Mouse (Mus musculus): ENCODE measurements around the gene Nav2. TPM values are rescaled to one million over a fixed set of nuclear protein-coding genes. Genes with fewer than 3 reads are reported as not detected.

The Nav2 gene
- polyA plus RNA-seq, 1 experiment from 2014 or later, result 23.0 TPM

GRCm38 (mm10) chr7:49241229-49241751 is 332.8 kb downstream of the Nav2 start:
- no peak overlapping the region for H3K4me3 ChIP-seq
- H3K4me2 ChIP-seq (replicated peaks), result no peak overlapping the region
- no peak for ATAC-seq (ENCODE audit: low FRiP score, low read depth)
- no peak overlapping the region for H3K9ac ChIP-seq (replicated peaks)
- peaks cover 8% of the 10 kb centered on the region; the same call in 1 of the 2 replicates for H3K27me3 ChIP-seq
- 71% methylated on average over 3 of the region's 3 CpGs for WGBS
- H3K36me3 ChIP-seq, result no peaks in the 10 kb centered on the region
- H3K27ac ChIP-seq (replicated peaks), result no peak overlapping the region
- no peaks in the 10 kb centered on the region for H3K9me3 ChIP-seq
- peaks cover 8% of the 10 kb centered on the region for H3K4me1 ChIP-seq

- Histone ChIP-seq H3K4me1 (peaks cover 18% of the 10 kb centered on the region), H3K27ac (replicated peaks) (no peak overlapping the region), H3K4me2 (replicated peaks) (no peak overlapping the region), H3K9ac (replicated peaks) (no peak overlapping the region), H3K36me3 (no peaks in the 10 kb centered on the region), H3K9me3 (no peaks in the 10 kb centered on the region), H3K27me3 (peaks cover 18% of the 10 kb centered on the region), H3K4me3 (no peak overlapping the region)
- no peak for ATAC-seq (ENCODE audit: low FRiP score, low read depth)
- 57% methylated on average over 5 of the region's 5 CpGs for WGBS
Observed at GRCm38 (mm10) chr7:49242261-49242660, 333.7 kb downstream of the Nav2 start.

DNA sequence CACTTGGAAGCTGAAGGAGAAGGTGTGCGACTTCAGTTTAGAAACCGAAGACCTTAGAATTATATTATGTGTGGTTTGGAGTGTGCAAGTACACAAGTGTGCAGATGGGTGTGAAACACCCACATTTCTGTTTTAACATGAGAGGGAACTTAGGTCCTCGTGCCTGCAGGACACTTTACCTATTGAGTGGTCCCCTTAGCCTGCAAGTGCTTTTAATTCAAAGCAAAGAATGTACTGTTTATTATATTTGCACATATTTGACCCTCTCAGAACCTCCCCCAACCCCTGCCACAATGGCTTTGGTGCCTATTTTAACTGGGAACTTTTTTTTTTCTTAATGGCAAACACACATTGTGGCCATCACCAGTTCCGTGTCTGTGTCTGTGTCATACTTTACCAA is 334.6 kb downstream of the Nav2 start:
- no peak overlapping the region for H3K4me3 ChIP-seq
- H3K9ac ChIP-seq (replicated peaks), result no peak overlapping the region
- H3K27ac ChIP-seq (replicated peaks), result no peak overlapping the region
- WGBS, result 85% methylated on average over 4 of the region's 4 CpGs
- no peak overlapping the region for H3K4me2 ChIP-seq (replicated peaks)
- H3K27me3 ChIP-seq, result peaks cover 26% of the 10 kb centered on the region
- H3K4me1 ChIP-seq, result peaks cover 19% of the 10 kb centered on the region
- no peak for ATAC-seq (ENCODE audit: low FRiP score, low read depth)
- H3K36me3 ChIP-seq, result no peaks in the 10 kb centered on the region
- no peaks in the 10 kb centered on the region for H3K9me3 ChIP-seq

DNA sequence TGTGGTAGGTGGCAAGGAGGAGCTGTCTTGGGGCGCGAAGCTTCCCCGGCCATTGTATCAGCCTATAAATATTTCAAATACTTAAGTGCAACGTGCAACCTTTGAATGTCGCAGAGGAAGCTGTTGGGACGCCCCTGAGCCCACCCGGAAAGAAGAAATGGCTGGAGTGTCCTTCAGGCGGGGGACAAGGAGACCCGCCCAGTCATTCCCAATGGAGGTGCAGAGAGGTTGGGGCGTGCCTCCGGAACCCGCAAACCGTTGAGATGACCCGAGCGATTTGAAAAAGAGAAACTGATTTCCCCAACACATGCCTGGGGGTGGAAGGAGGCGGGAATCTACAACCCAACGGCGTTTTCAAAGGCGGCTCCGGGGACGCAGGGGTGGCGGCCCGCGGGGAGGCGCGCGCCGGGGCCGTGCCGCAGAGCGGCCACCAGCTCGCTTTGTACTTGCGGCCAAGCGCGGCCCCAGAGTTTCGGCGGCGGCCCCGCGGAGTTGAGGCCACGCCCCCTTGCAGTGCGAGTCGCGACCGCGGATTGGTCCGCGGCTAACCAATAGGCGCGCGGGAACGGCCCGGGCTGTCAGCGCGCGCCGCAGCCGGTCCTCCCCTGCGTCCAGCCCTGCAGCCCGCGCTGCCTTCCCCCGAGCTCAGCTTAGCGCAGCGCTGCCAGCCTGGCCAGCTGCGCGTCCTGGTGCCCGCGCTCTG is 337.2 kb downstream of the Nav2 start:
- peak; percentile 98 for ATAC-seq (ENCODE audit: low FRiP score, low read depth)
- H3K4me1 ChIP-seq, result peaks cover 23% of the 10 kb centered on the region

GRCm38 (mm10) chr7:49246240-49246578 is 337.7 kb downstream of the Nav2 start:
- H3K9me3 ChIP-seq, result no peaks in the 10 kb centered on the region
- H3K4me1 ChIP-seq, result peaks cover 23% of the 10 kb centered on the region
- H3K36me3 ChIP-seq, result no peaks in the 10 kb centered on the region
- peak overlapping the region; percentile 66 for H3K27ac ChIP-seq (replicated peaks)
- H3K9ac ChIP-seq (replicated peaks), result peak overlapping the region; percentile 62
- no peak; the same call in 1 of the 2 replicates for ATAC-seq (ENCODE audit: low FRiP score, low read depth)
- peaks cover 54% of the 10 kb centered on the region for H3K27me3 ChIP-seq
- H3K4me2 ChIP-seq (replicated peaks), result peak overlapping the region; percentile 94
- under 1% methylated on average over 31 of the region's 31 CpGs for WGBS
- H3K4me3 ChIP-seq, result peak overlapping the region; percentile 57

More for the DNA sequence above, 337.2 kb downstream of the Nav2 start:
- WGBS, result under 1% methylated on average over 53 of the region's 68 CpGs
- H3K27me3 ChIP-seq, result peaks cover 52% of the 10 kb centered on the region
- peak overlapping the region; percentile 67 for H3K9ac ChIP-seq (replicated peaks)
- H3K4me3 ChIP-seq, result peak overlapping the region; percentile 57
- H3K36me3 ChIP-seq, result no peaks in the 10 kb centered on the region
- H3K9me3 ChIP-seq, result no peaks in the 10 kb centered on the region
- H3K4me2 ChIP-seq (replicated peaks), result peak overlapping the region; percentile 94
- peak overlapping the region; percentile 66 for H3K27ac ChIP-seq (replicated peaks)

- Histone ChIP-seq H3K9me3 (no peaks in the 10 kb centered on the region), H3K27ac (replicated peaks) (peak overlapping the region; percentile 66; the same call in 1 of the 2 replicates), H3K4me1 (peaks cover 23% of the 10 kb centered on the region), H3K4me3 (peak overlapping the region; percentile 57), H3K27me3 (peaks cover 54% of the 10 kb centered on the region), H3K4me2 (replicated peaks) (peak overlapping the region; percentile 94), H3K9ac (replicated peaks) (peak overlapping the region; percentile 62), H3K36me3 (no peaks in the 10 kb centered on the region)
- WGBS, result 3% methylated on average over 49 of the region's 50 CpGs
- no peak for ATAC-seq (ENCODE audit: low FRiP score, low read depth)
Observed at GRCm38 (mm10) chr7:49246584-49247481, 338.3 kb downstream of the Nav2 start.

DNA sequence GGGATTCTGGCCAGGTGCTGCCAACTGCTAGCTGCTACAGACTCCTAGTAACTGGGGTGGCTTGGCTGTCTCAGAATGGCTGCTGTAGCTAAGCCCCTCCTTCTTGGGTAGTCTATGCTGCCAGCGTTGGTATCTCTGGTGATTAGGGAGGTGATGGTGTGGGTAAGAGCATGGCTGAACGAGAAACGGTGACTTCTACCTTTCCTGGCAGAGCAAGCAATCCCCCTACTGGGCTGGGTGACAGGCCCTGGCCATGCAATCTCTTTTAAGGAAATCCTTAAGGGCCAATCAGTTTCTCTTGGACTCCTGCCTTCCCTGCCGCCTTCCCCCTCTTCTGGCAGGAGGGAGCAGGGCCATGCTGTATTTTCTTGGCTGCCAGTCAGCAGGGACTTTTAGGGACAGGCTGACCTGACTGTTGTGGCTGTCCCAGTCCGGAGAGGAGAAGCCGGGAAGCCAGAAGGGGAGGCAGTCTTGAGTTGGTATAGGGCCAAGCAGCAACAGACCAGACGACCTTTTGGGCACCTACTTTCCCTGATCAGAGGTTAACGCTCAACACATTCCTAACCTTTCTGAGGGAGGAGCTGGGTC is 339.3 kb downstream of the Nav2 start:
- H3K9ac ChIP-seq (replicated peaks), result no peak overlapping the region
- H3K27ac ChIP-seq (replicated peaks), result no peak overlapping the region
- peak overlapping the region; percentile 94; the same call in 1 of the 2 replicates for H3K4me2 ChIP-seq (replicated peaks)
- H3K4me3 ChIP-seq, result no peak overlapping the region
- peaks cover 23% of the 10 kb centered on the region for H3K4me1 ChIP-seq
- no peaks in the 10 kb centered on the region for H3K9me3 ChIP-seq
- H3K36me3 ChIP-seq, result no peaks in the 10 kb centered on the region
- 46% methylated on average over 8 of the region's 8 CpGs for WGBS
- H3K27me3 ChIP-seq, result peaks cover 54% of the 10 kb centered on the region
- no peak for ATAC-seq (ENCODE audit: low FRiP score, low read depth)

- Histone ChIP-seq H3K36me3 (no peaks in the 10 kb centered on the region), H3K4me2 (replicated peaks) (0 out of 2 replicates have a peak overlapping the region, but pooled peaks have one; percentile 1), H3K4me3 (no peak overlapping the region), H3K9ac (replicated peaks) (no peak overlapping the region; the same call in 1 of the 2 replicates), H3K9me3 (no peaks in the 10 kb centered on the region), H3K4me1 (peaks cover 23% of the 10 kb centered on the region), H3K27ac (replicated peaks) (no peak overlapping the region), H3K27me3 (peaks cover 54% of the 10 kb centered on the region)
- WGBS, result 58% methylated on average over 13 of the region's 14 CpGs
- ATAC-seq (ENCODE audit: low FRiP score, low read depth), result no peak
Observed at GRCm38 (mm10) chr7:49248333-49249086, 340.0 kb downstream of the Nav2 start.

DNA sequence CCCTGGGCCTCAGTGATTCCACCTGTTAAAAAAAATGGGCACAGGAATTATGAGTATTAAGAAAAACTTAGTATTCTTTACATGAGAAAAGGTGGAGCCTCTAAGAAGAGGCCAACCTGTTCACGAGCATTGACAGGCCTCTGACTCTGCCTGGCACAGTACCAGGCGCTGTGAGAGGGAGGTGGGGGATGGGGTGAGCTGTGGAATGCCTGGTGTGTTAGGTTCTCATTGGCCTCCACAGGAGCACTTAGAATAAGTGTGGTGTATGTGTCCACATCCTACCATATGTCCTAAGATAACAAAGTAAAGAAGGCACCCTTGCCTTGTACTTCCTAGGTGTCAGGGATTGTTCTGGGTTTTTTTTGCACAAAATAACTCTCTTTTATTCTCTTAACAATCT is 340.9 kb downstream of the Nav2 start:
- Histone ChIP-seq H3K9me3 (no peaks in the 10 kb centered on the region), H3K4me1 (peaks cover 23% of the 10 kb centered on the region), H3K4me3 (no peak overlapping the region), H3K27me3 (peaks cover 53% of the 10 kb centered on the region), H3K36me3 (no peaks in the 10 kb centered on the region), H3K4me2 (replicated peaks) (no peak overlapping the region), H3K27ac (replicated peaks) (no peak overlapping the region), H3K9ac (replicated peaks) (no peak overlapping the region)
- no peak for ATAC-seq (ENCODE audit: low FRiP score, low read depth)
- WGBS, result 85% methylated on average over 2 of the region's 2 CpGs

DNA sequence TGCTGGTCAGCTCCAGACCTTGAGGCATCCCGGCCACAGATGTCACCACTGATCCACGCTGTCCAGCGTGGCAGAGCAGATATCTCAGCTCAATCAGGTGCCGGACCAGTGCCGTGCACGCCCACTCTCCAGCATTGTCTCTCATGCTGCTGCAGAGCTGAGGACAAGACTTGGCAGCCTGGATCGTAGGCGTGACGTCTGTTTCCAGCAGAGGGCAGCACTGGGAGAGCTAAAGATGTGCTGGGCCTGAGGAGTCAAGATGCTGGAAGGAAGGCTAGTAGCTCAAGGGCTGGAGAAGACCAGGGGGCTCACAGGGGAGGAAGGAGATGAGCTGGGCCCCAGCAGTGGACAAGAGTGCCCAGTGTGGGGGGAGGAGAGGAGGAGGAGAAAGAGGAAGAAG is 341.5 kb downstream of the Nav2 start:
- Histone ChIP-seq H3K36me3 (no peaks in the 10 kb centered on the region), H3K4me2 (replicated peaks) (no peak overlapping the region), H3K9me3 (no peaks in the 10 kb centered on the region), H3K9ac (replicated peaks) (no peak overlapping the region), H3K4me3 (no peak overlapping the region), H3K4me1 (peaks cover 23% of the 10 kb centered on the region), H3K27me3 (peaks cover 49% of the 10 kb centered on the region), H3K27ac (replicated peaks) (no peak overlapping the region)
- 8% methylated on average over 9 of the region's 9 CpGs for WGBS
- ATAC-seq (ENCODE audit: low FRiP score, low read depth), result no peak

DNA sequence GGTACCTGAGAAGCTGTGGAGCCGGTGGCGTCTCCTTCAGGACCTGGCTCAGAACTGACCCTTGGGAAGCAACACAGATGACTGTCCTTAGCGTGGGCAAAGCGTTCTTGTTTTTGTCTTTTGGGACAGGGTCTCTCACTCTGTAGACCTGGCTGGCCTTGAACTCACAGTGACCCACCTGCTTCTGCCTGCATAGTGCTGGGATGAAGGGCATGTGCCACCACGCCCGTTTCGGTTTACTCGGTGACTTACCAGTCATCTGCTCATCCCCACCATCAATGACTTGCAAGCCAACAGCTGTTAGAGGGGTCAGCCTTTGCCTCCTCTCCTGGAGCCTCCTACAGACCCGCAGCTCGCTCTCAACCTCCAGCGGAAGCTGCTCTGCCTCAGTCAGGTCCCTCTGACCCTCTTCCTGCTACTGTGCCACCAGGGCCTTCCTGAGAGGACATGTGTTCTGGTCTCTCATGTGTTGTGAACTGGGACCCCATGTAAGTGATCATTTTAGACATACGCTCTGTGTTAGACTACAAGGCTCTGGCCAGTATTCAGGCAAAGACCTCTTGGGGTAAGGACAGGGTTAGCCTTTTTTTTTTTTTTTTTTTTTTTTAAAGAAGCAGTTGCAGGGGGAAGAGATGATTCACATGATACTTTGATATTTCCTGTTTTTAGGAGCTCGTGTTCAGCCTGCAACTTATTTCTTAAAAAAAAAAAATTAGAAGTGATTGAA is 342.2 kb downstream of the Nav2 start:
- Histone ChIP-seq H3K4me1 (peaks cover 18% of the 10 kb centered on the region), H3K4me2 (replicated peaks) (no peak overlapping the region), H3K4me3 (no peak overlapping the region), H3K9me3 (no peaks in the 10 kb centered on the region), H3K36me3 (no peaks in the 10 kb centered on the region), H3K27ac (replicated peaks) (no peak overlapping the region), H3K9ac (replicated peaks) (no peak overlapping the region), H3K27me3 (peaks cover 49% of the 10 kb centered on the region)
- no peak for ATAC-seq (ENCODE audit: low FRiP score, low read depth)
- WGBS, result 91% methylated on average over 13 of the region's 13 CpGs

Data from midbrain, embryonic 12.5 days (tissue).